Mouse (Mus musculus): ENCODE results near the gene Cracr2b.

The Cracr2b gene

DNA sequence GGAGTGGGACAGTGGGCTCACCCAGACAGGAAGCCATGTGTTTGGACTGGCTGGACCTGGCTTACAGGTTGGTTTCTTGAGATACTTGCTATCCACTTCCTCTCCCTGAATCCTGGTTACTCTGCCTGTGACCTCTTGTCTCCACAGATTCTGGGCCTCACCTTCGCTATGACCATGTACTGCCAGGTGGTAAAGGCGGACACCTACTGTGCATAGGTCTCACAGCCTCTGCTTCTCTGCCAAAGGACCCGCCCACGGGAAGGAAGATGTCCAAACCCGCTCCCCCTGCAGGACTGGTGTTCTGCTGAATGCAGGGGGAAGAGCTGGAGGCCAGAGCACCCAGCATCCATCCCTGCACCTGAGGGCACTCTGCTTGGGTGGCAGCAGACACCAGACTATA is 31.8 kb downstream of the Cracr2b start:
- DNase-seq: no peak

DNA sequence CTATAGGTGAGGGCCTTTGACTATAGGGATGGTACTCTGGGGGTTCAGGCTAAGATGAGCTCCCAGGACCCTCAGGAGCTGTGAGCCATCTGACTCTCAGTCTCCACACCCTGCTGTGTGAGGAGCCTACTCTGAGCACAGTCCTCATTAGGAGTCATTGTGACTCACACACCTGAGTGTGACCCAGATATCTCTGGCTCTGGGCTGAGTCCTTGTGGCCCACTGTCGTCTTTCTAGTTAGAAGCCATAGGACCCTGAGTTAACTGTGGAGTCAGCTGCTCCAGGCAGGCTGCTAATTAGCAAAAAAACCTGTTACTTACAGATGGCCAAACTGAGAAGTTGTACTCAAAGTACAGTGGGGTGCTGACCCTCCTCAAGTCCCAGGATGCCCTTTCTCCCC is 32.8 kb downstream of the Cracr2b start:
- DNase-seq: no peak

DNA sequence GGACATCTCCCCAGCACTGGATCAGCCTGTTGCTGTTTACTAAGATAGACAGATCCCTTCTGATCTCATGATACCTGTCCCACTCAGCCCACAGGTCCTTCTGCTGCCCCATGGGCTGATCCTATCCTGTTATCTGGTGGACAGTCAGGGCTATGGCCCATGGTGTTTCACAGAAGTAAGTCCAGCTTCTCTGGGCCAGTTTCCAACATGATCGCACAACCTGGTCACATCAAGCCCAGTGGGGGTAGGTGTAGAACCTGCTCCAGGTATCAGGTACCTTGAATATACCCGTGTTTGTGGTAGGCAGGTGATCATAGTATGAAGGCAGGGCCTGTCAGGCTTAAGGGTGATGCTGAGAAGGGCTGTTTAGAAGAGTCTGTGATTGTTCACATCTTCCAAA is 34.5 kb downstream of the Cracr2b start:
- DNase-seq: no peak

DNA sequence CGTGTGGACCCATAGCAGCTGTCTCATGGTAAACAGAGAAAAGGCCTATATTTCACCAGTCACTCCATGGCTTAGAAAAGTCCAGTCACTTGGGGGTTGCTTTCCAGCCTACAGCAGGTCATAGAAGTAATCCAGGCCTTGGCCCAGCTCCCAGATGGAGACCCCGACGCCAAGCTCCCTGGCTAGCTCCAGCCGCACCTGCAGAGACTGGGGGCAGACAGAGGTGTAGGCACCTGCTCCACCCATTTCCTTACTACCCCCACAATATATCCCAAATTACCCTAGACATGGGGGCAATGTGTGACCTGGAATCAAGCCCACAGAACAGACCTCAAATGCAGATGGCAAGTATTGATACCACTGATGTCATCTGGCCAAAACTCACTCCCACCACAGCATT is 35.0 kb downstream of the Cracr2b start:
- no peak for DNase-seq

DNA sequence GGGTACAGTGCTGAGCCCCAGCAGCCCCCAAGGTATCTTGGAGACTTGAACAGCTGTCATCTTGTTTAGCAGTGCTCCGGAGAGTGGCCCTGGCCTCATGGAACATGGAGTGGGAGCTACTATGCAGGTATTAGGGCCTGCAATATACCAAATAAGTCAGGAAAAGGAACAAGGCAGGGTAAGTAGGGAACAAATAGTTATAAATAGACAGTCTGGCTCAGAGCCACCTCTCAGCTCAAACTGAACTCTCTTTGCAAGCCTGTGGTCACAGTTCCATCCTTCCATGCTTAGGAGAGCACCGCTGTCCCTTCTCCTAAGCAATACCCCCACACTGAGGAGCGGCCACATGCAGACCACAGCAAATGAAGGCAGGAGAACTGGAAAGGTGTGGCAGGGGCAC is 36.7 kb downstream of the Cracr2b start:
- no peak for DNase-seq

DNA sequence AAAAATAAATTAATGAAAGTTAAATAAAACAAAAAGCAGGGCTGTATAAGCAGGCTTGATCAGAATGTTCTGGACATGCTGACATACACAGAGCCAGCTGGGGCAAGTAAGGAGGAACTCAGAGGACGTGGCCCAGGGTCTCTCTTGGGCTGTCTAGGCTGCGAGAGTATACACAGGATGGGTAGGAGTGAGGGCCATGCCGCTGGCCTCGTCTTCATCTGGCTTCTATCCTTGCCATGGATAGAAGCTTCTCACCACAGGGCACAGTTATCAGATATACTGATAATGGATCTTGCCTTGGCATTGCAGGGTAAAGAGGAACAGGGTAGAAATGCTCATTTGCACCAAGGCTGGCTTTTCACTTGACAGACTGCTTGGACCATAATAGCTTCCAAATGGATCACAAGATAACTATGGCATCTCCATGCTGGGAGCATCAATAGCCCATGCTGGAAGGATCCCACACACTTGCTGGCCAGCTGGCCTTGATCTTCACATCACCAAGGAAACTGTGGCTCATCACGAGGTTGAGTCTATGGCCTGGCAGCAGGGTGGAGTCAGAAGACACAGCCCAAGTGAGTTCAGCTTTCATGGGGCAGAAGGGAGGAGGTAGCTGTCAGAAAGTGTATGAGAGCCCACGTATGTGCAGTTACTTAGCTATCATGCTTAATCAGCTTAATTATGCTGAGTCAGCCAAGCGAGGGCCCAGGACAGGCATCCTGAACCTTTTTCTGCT is 41.1 kb downstream of the Cracr2b start:
- DNase-seq: no peak

DNA sequence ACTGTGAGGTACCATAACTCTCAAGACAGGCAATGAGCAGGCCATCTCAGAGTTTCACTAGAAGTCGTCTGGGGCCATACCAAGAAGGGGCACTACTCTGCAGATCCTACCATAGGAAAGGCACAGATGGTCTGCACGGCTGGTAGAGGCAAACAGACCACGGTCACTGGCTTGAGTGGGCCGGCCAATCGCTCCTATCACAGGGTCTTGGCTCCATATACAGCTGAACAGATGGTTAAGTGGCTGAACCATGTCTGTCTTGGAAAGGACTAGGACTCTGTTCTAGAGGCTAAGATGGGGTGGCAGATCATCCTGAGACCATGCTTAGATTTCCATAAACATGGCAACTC is 41.6 kb downstream of the Cracr2b start:
- no peak for DNase-seq

DNA sequence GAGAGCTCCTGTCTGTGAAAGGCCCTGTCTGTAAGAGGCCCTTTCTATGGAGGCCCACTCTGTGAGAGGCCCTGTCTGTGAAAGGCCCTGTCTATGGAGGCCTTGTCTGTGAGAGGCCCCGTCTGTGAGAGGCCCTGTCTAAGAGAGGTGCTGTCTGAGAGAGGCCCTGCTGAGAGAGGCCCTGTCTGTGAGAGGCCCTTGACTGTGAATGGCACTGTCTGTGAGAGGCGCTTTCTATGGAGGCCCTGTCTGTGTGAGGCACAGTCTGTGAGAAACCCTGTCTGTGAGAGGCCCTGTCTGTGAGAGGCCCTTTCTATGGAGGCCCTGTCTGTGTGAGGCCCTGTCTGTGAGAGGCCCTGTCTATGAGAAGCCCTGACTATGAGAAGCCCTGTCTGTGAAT is 45.4 kb downstream of the Cracr2b start:
- DNase-seq: no peak

DNA sequence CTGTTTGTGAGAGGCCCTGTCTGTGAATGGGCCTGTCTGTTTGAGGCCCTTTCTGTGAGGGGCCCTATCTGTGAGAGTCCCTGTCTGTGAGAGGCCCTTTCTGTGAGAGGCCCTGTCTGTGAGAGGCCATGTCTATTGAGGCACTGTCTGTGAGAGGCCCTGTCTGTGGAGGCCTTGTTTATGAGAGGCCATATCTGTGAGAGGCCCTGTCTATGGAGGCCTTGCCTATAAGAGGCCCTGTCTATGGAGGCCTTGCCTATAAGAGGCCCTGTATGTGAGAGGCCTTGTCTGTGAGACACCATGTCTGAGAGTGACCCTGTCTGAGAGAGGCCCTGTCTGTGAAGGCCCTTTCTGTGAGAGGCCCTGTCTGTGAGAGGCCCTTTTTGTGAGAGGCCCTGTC is 47.3 kb downstream of the Cracr2b start:
- DNase-seq: no peak

DNA sequence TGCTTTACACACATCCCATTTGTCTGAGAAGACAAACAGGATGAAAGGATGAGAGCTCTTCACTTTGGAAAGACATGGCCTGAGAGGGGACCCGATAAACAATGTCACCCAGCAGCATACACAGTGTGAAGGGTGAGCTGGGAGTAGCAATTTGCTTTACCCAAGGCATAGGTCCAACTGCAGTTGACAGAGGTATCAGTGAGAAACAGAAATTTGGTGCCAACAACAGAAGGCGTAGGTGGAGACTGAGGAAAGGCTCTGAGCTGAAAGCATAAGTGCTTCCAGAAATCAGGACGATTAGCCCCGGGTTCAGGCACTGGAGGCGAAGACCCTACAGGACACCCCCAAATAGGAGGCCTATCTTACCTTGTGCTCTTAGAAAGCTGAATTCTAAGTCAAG is 49.3 kb downstream of the Cracr2b start:
- DNase-seq: no peak

DNA sequence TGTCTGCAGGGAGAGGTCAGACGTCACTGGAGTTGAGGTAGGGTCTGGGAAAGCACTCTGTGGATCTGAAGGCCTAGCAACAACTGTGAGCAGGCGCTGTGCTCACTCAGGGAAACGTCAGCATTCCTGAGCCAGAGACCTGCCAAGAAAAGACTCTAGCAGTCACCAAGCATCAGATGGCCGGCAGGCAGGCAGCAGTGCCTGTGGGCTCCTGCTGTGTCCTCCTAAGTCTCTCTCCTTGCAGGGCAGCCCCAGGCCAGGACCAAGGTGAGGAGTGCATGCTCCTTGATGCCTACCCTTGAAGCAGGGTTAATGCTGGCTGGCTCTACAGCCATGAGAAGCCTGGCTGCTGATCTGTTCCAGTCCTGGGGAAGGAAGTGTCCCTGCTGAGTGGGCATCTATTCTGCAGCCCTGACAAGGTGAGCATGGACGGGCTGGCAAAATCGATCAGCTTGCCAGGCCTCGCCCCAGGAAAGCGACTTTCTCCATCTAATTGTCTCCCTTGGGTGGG is 49.8 kb downstream of the Cracr2b start:
- no peak for DNase-seq

All from right cerebral cortex, postnatal 4 days (tissue).